Comparison of ENCODE assay signal across 8 mouse cellular contexts in the genomic region with DNA sequence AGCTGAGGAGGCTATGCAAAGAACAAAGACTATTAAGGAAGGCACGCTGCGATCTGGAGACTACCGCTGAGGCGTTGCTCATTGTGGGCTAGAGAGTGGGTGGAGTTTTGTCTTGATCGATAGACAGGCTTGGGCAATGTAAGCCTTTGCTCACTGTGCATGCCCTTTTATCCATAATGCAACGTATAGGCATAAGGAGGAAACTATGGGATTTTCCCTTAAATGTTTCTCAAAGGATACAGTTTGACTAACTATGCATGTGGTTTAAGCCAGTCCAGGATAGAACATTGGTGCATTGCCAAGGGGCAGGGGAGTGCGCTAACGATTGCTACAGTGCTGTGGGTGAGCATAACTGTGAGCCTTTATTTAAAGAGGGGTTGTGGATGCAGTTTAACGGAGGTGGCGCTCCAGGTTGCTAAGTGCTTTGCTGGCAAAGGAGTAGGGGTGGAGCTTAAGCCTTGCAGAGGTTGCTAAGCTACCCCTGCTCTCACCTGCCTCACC. TPM values are rescaled to one million over a fixed set of nuclear protein-coding genes. Genes with fewer than 3 reads are reported as not detected.
DNase-seq lines count a peak whose midpoint lies in the region; ATAC-seq and TF ChIP-seq lines count a peak whose summit lies in the region.

No protein-coding gene starts in this region.

- H3K4me2 ChIP-seq in lung, embryonic 15.5 days: peak overlapping the region; percentile 52
- peak overlapping the region; percentile 49 for H3K4me2 ChIP-seq in intestine, embryonic 14.5 days (ENCODE audit: low read length)
- H3K4me2 ChIP-seq in midbrain, embryonic 16.5 days (ENCODE audit: low read length): peak overlapping the region; percentile 62

- no peak overlapping the region for H3K27ac ChIP-seq in lung, embryonic 15.5 days
- no peak overlapping the region for H3K27ac ChIP-seq in intestine, embryonic 14.5 days (ENCODE audit: low read depth)
- H3K27ac ChIP-seq in midbrain, embryonic 16.5 days (ENCODE audit: low read length): peak overlapping the region; percentile 74

- H3K4me1 ChIP-seq in lung, embryonic 15.5 days: 0 out of 2 replicates have a peak, but pooled peaks cover 4% of the 10 kb centered on the region
- no peaks in the 10 kb centered on the region for H3K4me1 ChIP-seq in lung, adult 2 months (ENCODE audit: control insufficient read depth, insufficient read depth, low read length)
- 0 out of 2 replicates have a peak, but pooled peaks cover 6% of the 10 kb centered on the region for H3K4me1 ChIP-seq in intestine, embryonic 14.5 days (replicated peaks; ENCODE audit: control insufficient read depth, insufficient read depth, low read length)
- peaks cover 12% of the 10 kb centered on the region for H3K4me1 ChIP-seq in midbrain, embryonic 16.5 days (ENCODE audit: control insufficient read depth, insufficient read depth, low read length)

- H3K9me3 ChIP-seq in lung, embryonic 15.5 days: no peaks in the 10 kb centered on the region
- no peaks in the 10 kb centered on the region for H3K9me3 ChIP-seq in intestine, embryonic 14.5 days (ENCODE audit: control insufficient read depth, low read length)
- no peaks in the 10 kb centered on the region for H3K9me3 ChIP-seq in midbrain, embryonic 16.5 days (replicated peaks; ENCODE audit: control insufficient read depth, low read length, poor library complexity, severe bottlenecking)

- peak; percentile 68; the same call in 1 of the 2 replicates for ATAC-seq in lung, embryonic 15.5 days (ENCODE audit: borderline replicate concordance, extremely low read depth, low FRiP score, low TSS enrichment)
- peak; percentile 63 for ATAC-seq in erythroblast, adult 5-6 weeks (replicated peaks; ENCODE audit: low FRiP score, poor library complexity, severe bottlenecking)
- ATAC-seq in intestine, embryonic 14.5 days (replicated peaks; ENCODE audit: low FRiP score, low TSS enrichment, low read depth): peak; percentile 73
- peak; percentile 94 for ATAC-seq in midbrain, embryonic 16.5 days

- TF ChIP-seq POLR2A in lung, adult 2 months (IDR thresholded peaks at IDR 0.05; ENCODE audit: borderline replicate concordance, extremely low read depth, low read depth, low read length): no peak

- H3K36me3 ChIP-seq in lung, embryonic 15.5 days: no peaks in the 10 kb centered on the region
- H3K36me3 ChIP-seq in intestine, embryonic 14.5 days (ENCODE audit: control insufficient read depth, insufficient read depth, low read length): no peaks in the 10 kb centered on the region
- H3K36me3 ChIP-seq in midbrain, embryonic 16.5 days (ENCODE audit: control insufficient read depth, insufficient read depth, low read length): no peaks in the 10 kb centered on the region

- 2% methylated on average over 10 of the region's 10 CpGs for WGBS in lung, embryonic 15.5 days
- 6% methylated on average over 10 of the region's 10 CpGs for WGBS in lung, adult 2 months
- 8% methylated on average over 10 of the region's 10 CpGs for WGBS in intestine, embryonic 14.5 days
- 2% methylated on average over 10 of the region's 10 CpGs for WGBS in midbrain, embryonic 16.5 days

- TF ChIP-seq CTCF in lung, adult 2 months (IDR thresholded peaks at IDR 0.05; ENCODE audit: insufficient read depth, low read length): no peak

- H3K27me3 ChIP-seq in lung, embryonic 15.5 days: no peaks in the 10 kb centered on the region
- H3K27me3 ChIP-seq in intestine, embryonic 14.5 days (replicated peaks; ENCODE audit: control insufficient read depth, insufficient read depth, low read length): no peaks in the 10 kb centered on the region
- no peaks in the 10 kb centered on the region for H3K27me3 ChIP-seq in midbrain, embryonic 16.5 days (ENCODE audit: control insufficient read depth, insufficient read depth, low read depth, low read length)

- intact Hi-C loops in left cerebral cortex, postnatal 25 days (cut with DNase I): loop anchor here (5.0 to 10.0 kb wide), 3 partner anchors 226 to 1976 kb away; no protein-coding TSS in a partner anchor

- peak overlapping the region; percentile 20; the same call in 1 of the 2 replicates for H3K4me3 ChIP-seq in lung, embryonic 15.5 days
- no peak overlapping the region for H3K4me3 ChIP-seq in lung, adult 2 months (replicated peaks; ENCODE audit: extremely low read depth, low read depth, low read length)
- H3K4me3 ChIP-seq in intestine, embryonic 14.5 days (ENCODE audit: low read depth, low read length): peak overlapping the region; percentile 25
- H3K4me3 ChIP-seq in midbrain, embryonic 16.5 days (ENCODE audit: low read depth, low read length): peak overlapping the region; percentile 42

- DNase-seq in lung, adult 2 months: no peak
- DNase-seq in intestine, embryonic 14.5 days (ENCODE audit: low spot score): no peak
- peak; percentile 60 to 76 for DNase-seq in left cerebral cortex, postnatal 25 days (ENCODE audit: low spot score in 2 of 2)
- no peak for DNase-seq in thymus, postnatal 36 days
- DNase-seq in thymus, postnatal 25 days: no peak

- H3K9ac ChIP-seq in lung, embryonic 15.5 days: no peak overlapping the region
- no peak overlapping the region for H3K9ac ChIP-seq in intestine, embryonic 14.5 days (ENCODE audit: low read length)
- H3K9ac ChIP-seq in midbrain, embryonic 16.5 days (ENCODE audit: low read depth, low read length): peak overlapping the region; percentile 46

RNA-seq across cellular contexts. Expression of gene Asb5, which starts 20.1 kb away (rescaled TPM):
- polyA plus RNA-seq in lung, embryonic 15.5 days (2015; fragmentation: Nextera tagmentation; extraction: Ambion mirVana): 4.0 and 4.1 TPM in 2 replicates
- polyA plus RNA-seq in lung, adult 2 months (2012; rRNA removed): 0.65 and 7.8 TPM in 2 replicates
- total RNA-seq in erythroblast, adult 5-6 weeks (2015; ENCODE audit: low replicate concordance): not detected in 2 replicates
- total RNA-seq in erythroblast, adult 5-6 weeks (2017; ENCODE audit: low replicate concordance): not detected in 2 replicates
- polyA plus RNA-seq in intestine, embryonic 14.5 days (2014; fragmentation: Nextera tagmentation; extraction: Ambion mirVana): 3.5 and 6.2 TPM in 2 replicates
- total RNA-seq in left cerebral cortex, postnatal 25 days (2021): under 1 TPM; 0.78 to 0.94 TPM
- polyA plus RNA-seq in midbrain, embryonic 16.5 days (2015; fragmentation: Nextera tagmentation; extraction: Ambion mirVana): 4.9 and 6.0 TPM in 2 replicates

RNA-seq across cellular contexts. Expression of gene Spcs3, which starts 20.5 kb away (rescaled TPM):
- polyA plus RNA-seq in lung, embryonic 15.5 days (2015; fragmentation: Nextera tagmentation; extraction: Ambion mirVana): 89.4 and 93.0 TPM in 2 replicates
- polyA plus RNA-seq in lung, adult 2 months (2012; rRNA removed): 6.6 and 13.4 TPM in 2 replicates
- 40.5 and 44.1 TPM in 2 replicates for total RNA-seq in erythroblast, adult 5-6 weeks (2015; ENCODE audit: low replicate concordance)
- total RNA-seq in erythroblast, adult 5-6 weeks (2017; ENCODE audit: low replicate concordance): 27.9 and 38.3 TPM in 2 replicates
- 79.6 and 85.1 TPM in 2 replicates for polyA plus RNA-seq in intestine, embryonic 14.5 days (2014; fragmentation: Nextera tagmentation; extraction: Ambion mirVana)
- total RNA-seq in left cerebral cortex, postnatal 25 days (2021): 10 to 100 TPM; 65.8 to 69.2 TPM
- polyA plus RNA-seq in midbrain, embryonic 16.5 days (2015; fragmentation: Nextera tagmentation; extraction: Ambion mirVana): 50.4 and 52.7 TPM in 2 replicates

Comparison
In these comparisons a context has a peak if more than half of its experiments do, and no peak if none do; other contexts are left out.
1. DNase-seq: peak in left cerebral cortex, postnatal 25 days (2 of 2); none in lung, adult 2 months (single experiment), intestine, embryonic 14.5 days (single experiment), thymus, postnatal 36 days (0 of 2) and thymus, postnatal 25 days (single experiment).
2. Peak in every context shown above with its lines, with median percentiles within 50 percentile points of each other: ATAC-seq and H3K4me2 ChIP-seq.